Mouse (Mus musculus): ENCODE measurements around the gene Tmtc1. TPM values are rescaled to one million over a fixed set of nuclear protein-coding genes. Genes with fewer than 3 reads are reported as not detected.

Gene Tmtc1
- polyA plus RNA-seq, 1 experiment: 3.3 TPM

DNA sequence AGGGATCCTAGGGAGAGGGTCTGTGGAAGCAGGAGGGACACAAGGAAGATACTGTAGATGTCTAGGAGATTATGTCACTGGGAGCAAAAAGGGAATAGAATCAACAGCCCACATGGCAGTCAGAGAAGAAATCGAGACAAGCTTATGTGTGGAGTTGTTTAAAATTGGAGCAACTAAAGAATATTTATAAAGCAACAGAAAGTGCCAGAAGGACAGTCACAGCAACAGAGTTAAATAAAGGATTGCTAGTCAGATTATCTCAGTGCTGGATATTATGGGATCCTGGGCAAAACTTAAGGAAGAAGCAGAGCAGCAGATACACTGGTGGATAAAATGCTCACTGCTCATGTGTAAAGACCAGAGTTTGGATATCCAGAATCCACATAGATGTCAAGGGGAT, 167.8 kb downstream of the Tmtc1 start:
- H3K36me3 ChIP-seq (ENCODE audit: control insufficient read depth, insufficient read depth, low read length, poor library complexity, severe bottlenecking): no peaks in the 10 kb centered on the region
- no peak overlapping the region for H3K4me3 ChIP-seq (ENCODE audit: low read depth, low read length)
- no peak for TF ChIP-seq EP300 (IDR thresholded peaks at IDR 0.05; ENCODE audit: insufficient read depth, low read depth, low read length)
- TF ChIP-seq CTCF (IDR thresholded peaks at IDR 0.05; ENCODE audit: low read depth, low read length): no peak
- no peak for TF ChIP-seq POLR2A (IDR thresholded peaks at IDR 0.05; ENCODE audit: insufficient read depth, low read length)
- H3K27ac ChIP-seq (ENCODE audit: insufficient read depth, low read length): no peak overlapping the region
- H3K9me3 ChIP-seq (replicated peaks; ENCODE audit: control insufficient read depth, insufficient read depth, low read length, poor library complexity, severe bottlenecking): no peaks in the 10 kb centered on the region
- no peak overlapping the region for H3K9ac ChIP-seq (ENCODE audit: low read depth, poor library complexity, severe bottlenecking)
- H3K4me1 ChIP-seq (ENCODE audit: control insufficient read depth, insufficient read depth, low read length): no peaks in the 10 kb centered on the region
- H3K27me3 ChIP-seq (ENCODE audit: control insufficient read depth, insufficient read depth, low read length, poor library complexity, severe bottlenecking): no peaks in the 10 kb centered on the region

DNA sequence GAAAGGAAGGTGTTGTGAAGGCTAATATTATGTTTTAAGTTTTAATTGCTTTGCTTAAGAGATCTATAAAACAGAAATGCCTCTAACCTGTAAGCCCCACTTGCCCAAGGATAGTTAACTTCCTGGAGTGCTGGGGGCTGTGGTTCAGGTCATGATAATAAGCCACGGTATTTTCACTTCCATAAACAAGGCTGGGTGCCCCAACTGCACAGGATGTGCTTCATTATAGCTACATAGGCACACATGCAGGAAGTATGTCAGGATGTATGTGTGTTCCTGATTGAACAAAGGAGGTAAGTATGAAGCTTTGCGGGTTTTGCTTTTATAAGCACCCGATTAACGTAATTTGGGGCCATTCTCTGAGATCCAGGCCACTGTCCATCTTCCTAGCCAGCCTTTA, 169.1 kb downstream of the Tmtc1 start:
- Histone ChIP-seq H3K9ac (ENCODE audit: low read depth, poor library complexity, severe bottlenecking) (no peak overlapping the region), H3K9me3 (replicated peaks; ENCODE audit: control insufficient read depth, insufficient read depth, low read length, poor library complexity, severe bottlenecking) (no peaks in the 10 kb centered on the region), H3K4me3 (ENCODE audit: low read depth, low read length) (no peak overlapping the region), H3K36me3 (ENCODE audit: control insufficient read depth, insufficient read depth, low read length, poor library complexity, severe bottlenecking) (no peaks in the 10 kb centered on the region; the same call in 1 of the 2 replicates), H3K4me1 (ENCODE audit: control insufficient read depth, insufficient read depth, low read length) (no peaks in the 10 kb centered on the region), H3K27me3 (ENCODE audit: control insufficient read depth, insufficient read depth, low read length, poor library complexity, severe bottlenecking) (no peaks in the 10 kb centered on the region), H3K27ac (ENCODE audit: insufficient read depth, low read length) (no peak overlapping the region)
- TF ChIP-seq POLR2A (IDR thresholded peaks at IDR 0.05; ENCODE audit: insufficient read depth, low read length): no peak
- TF ChIP-seq CTCF (IDR thresholded peaks at IDR 0.05; ENCODE audit: low read depth, low read length): no peak
- TF ChIP-seq EP300 (IDR thresholded peaks at IDR 0.05; ENCODE audit: insufficient read depth, low read depth, low read length): no peak

DNA sequence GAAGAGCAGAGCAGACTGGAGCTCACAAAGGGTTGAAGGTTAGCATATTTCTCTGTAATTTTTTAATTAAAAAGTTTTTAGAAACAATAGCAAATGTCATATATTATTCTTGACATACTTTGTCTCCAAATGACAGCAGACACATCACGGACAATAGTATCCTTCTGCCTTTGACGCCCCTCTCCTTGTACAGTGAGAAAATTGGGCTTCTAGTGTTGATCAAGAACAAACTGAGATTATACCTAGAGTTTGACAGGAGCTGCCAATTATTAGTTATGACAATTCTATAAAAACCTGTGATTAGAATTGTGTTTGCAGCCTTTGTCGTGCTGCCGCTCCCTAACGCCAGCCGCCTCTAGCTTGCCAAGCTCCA, 183.5 kb downstream of the Tmtc1 start:
- no peaks in the 10 kb centered on the region for H3K4me1 ChIP-seq (ENCODE audit: control insufficient read depth, insufficient read depth, low read length)
- H3K27me3 ChIP-seq (ENCODE audit: control insufficient read depth, insufficient read depth, low read length, poor library complexity, severe bottlenecking): no peaks in the 10 kb centered on the region
- TF ChIP-seq CTCF (IDR thresholded peaks at IDR 0.05; ENCODE audit: low read depth, low read length) (no peak), EP300 (IDR thresholded peaks at IDR 0.05; ENCODE audit: insufficient read depth, low read depth, low read length) (no peak), POLR2A (IDR thresholded peaks at IDR 0.05; ENCODE audit: insufficient read depth, low read length) (no peak)
- no peak overlapping the region for H3K4me3 ChIP-seq (ENCODE audit: low read depth, low read length)
- H3K9ac ChIP-seq (ENCODE audit: low read depth, poor library complexity, severe bottlenecking): no peak overlapping the region
- H3K9me3 ChIP-seq (replicated peaks; ENCODE audit: control insufficient read depth, insufficient read depth, low read length, poor library complexity, severe bottlenecking): no peaks in the 10 kb centered on the region
- no peak overlapping the region for H3K27ac ChIP-seq (ENCODE audit: insufficient read depth, low read length)
- H3K36me3 ChIP-seq (ENCODE audit: control insufficient read depth, insufficient read depth, low read length, poor library complexity, severe bottlenecking): no peaks in the 10 kb centered on the region

DNA sequence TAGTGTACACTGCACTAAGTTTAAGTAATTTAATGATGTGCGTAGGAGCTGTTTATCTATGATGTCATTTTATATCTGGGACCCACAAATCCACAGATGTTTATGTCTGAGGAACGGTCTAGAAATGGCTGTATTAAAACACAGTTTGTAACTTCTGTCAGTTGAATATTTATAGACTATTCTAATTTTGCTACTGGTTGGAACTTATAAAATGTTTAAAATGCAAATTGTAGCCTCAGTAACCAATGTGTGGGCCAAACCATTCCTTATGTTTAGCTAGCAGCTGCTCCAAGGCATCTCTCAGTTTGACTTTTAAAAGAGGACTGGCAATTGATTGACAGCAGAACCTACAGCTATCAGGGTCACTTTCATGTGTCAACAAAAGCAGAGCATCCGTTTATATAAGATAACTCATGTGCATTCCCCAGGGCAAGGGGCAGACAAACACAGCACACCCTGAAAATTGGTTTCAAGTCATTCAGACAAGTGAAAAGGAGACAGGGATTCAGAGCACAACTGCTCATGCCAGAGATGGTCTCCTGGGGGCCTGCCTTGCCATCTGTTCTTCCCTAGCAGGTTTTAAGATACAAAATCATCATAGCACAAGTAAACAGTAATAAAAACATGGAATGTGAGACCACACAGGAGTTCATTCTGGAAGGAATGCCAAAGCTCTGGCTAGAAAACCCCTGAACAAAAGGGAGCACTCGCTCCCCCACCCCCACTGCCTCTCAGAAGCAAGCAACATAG, 184.0 kb downstream of the Tmtc1 start:
- H3K4me3 ChIP-seq (ENCODE audit: low read depth, low read length): no peak overlapping the region
- H3K4me1 ChIP-seq (ENCODE audit: control insufficient read depth, insufficient read depth, low read length): no peaks in the 10 kb centered on the region
- H3K9ac ChIP-seq (ENCODE audit: low read depth, poor library complexity, severe bottlenecking): no peak overlapping the region
- H3K9me3 ChIP-seq (replicated peaks; ENCODE audit: control insufficient read depth, insufficient read depth, low read length, poor library complexity, severe bottlenecking): no peaks in the 10 kb centered on the region
- no peaks in the 10 kb centered on the region for H3K36me3 ChIP-seq (ENCODE audit: control insufficient read depth, insufficient read depth, low read length, poor library complexity, severe bottlenecking)
- TF ChIP-seq CTCF (IDR thresholded peaks at IDR 0.05; ENCODE audit: low read depth, low read length) (no peak), POLR2A (IDR thresholded peaks at IDR 0.05; ENCODE audit: insufficient read depth, low read length) (no peak), EP300 (IDR thresholded peaks at IDR 0.05; ENCODE audit: insufficient read depth, low read depth, low read length) (no peak)
- no peak overlapping the region for H3K27ac ChIP-seq (ENCODE audit: insufficient read depth, low read length)
- no peaks in the 10 kb centered on the region for H3K27me3 ChIP-seq (ENCODE audit: control insufficient read depth, insufficient read depth, low read length, poor library complexity, severe bottlenecking)

DNA sequence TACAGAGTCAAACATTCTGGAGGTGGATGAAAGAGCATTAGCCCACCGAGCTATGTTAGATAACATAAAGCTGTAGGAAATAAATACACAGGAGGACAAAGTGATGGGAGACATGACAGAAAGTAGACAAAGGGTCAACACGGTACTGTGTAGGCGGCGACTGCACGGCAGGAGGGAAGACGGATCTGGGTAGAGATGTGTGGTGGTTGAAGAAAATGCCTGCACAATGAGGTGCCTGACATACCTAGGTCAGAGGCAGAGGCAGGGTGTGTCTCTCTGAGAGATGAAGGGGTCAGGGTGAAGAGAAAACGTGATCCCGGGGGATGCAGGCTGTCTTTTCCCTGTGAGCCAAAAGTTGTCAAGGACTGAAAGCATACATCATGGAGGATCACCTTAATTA, 185.1 kb downstream of the Tmtc1 start:
- Histone ChIP-seq H3K27me3 (ENCODE audit: control insufficient read depth, insufficient read depth, low read length, poor library complexity, severe bottlenecking) (no peaks in the 10 kb centered on the region), H3K4me3 (ENCODE audit: low read depth, low read length) (no peak overlapping the region), H3K36me3 (ENCODE audit: control insufficient read depth, insufficient read depth, low read length, poor library complexity, severe bottlenecking) (no peaks in the 10 kb centered on the region), H3K9ac (ENCODE audit: low read depth, poor library complexity, severe bottlenecking) (no peak overlapping the region), H3K9me3 (replicated peaks; ENCODE audit: control insufficient read depth, insufficient read depth, low read length, poor library complexity, severe bottlenecking) (no peaks in the 10 kb centered on the region), H3K4me1 (ENCODE audit: control insufficient read depth, insufficient read depth, low read length) (no peaks in the 10 kb centered on the region), H3K27ac (ENCODE audit: insufficient read depth, low read length) (no peak overlapping the region)
- TF ChIP-seq CTCF (IDR thresholded peaks at IDR 0.05; ENCODE audit: low read depth, low read length) (no peak), EP300 (IDR thresholded peaks at IDR 0.05; ENCODE audit: insufficient read depth, low read depth, low read length) (no peak), POLR2A (IDR thresholded peaks at IDR 0.05; ENCODE audit: insufficient read depth, low read length) (no peak)

DNA sequence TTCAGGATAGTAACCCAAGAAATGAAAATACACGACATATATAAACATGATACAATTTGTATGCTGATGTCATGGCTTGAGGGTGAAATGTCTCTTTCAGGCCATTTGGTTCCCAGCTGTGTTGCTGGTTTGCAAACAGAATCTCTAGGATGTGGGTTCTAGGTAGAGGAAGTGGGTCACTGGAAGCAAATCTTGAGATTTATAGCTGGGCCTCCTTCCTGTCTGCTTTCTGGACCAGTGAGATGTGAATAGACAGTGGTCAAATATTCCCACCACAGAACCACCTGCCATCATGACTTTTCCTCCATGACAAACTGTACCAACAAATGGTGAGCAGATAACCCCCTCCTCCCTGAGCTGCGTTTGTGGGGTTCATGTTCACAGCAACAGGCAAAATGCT, 186.4 kb downstream of the Tmtc1 start:
- Histone ChIP-seq H3K9me3 (replicated peaks; ENCODE audit: control insufficient read depth, insufficient read depth, low read length, poor library complexity, severe bottlenecking) (no peaks in the 10 kb centered on the region), H3K4me1 (ENCODE audit: control insufficient read depth, insufficient read depth, low read length) (no peaks in the 10 kb centered on the region), H3K27me3 (ENCODE audit: control insufficient read depth, insufficient read depth, low read length, poor library complexity, severe bottlenecking) (no peaks in the 10 kb centered on the region), H3K36me3 (ENCODE audit: control insufficient read depth, insufficient read depth, low read length, poor library complexity, severe bottlenecking) (no peaks in the 10 kb centered on the region), H3K4me3 (ENCODE audit: low read depth, low read length) (no peak overlapping the region), H3K27ac (ENCODE audit: insufficient read depth, low read length) (no peak overlapping the region), H3K9ac (ENCODE audit: low read depth, poor library complexity, severe bottlenecking) (no peak overlapping the region)
- no peak for TF ChIP-seq EP300 (IDR thresholded peaks at IDR 0.05; ENCODE audit: insufficient read depth, low read depth, low read length)
- no peak for TF ChIP-seq CTCF (IDR thresholded peaks at IDR 0.05; ENCODE audit: low read depth, low read length)
- no peak for TF ChIP-seq POLR2A (IDR thresholded peaks at IDR 0.05; ENCODE audit: insufficient read depth, low read length)

Data from ES-Bruce4 (cell line).